Mouse (Mus musculus) kidney, embryonic 14.5 days (tissue): ENCODE measurements at regions not wholly inside any gene's neighbourhood (a gene's known extent, or its start where the extent isn't known, plus 50 kb on each side); places are given as distances from the start of the nearest gene placed in this dataset.
"Not testable (repeated sequence)": the region's sequence is repeated elsewhere in the genome, so short reads cannot be mapped to it uniquely, and the experiment has no call there.

Source experiments
- ATAC-seq: fragments of 200-750 bp; cut with Nextera tagmentation; 2 replicates; pipeline ENCODE4 v1.8.0; 2017; ENCODE audit warnings: moderate number of reproducible peaks, mild to moderate bottlenecking, moderate TSS enrichment, moderate library complexity; ENCODE audit not compliant: low FRiP score, low TSS enrichment
- H3K27ac ChIP-seq: fragments of 300-500 bp; sonication (generic); 2 replicates; pipeline ENCODE4 v1.5.1; 2014; ENCODE audit warnings: low read depth, mild to moderate bottlenecking, low read length, moderate library complexity, mixed read lengths
- H3K27me3 ChIP-seq: fragments of 300-500 bp; sonication (generic); 2 replicates; pipeline ENCODE4 v1.6.1; 2014; ENCODE audit warnings: mild to moderate bottlenecking, low read length; ENCODE audit not compliant: control insufficient read depth, insufficient read depth
- H3K36me3 ChIP-seq: fragments of 300-500 bp; sonication (generic); 2 replicates; pipeline ENCODE4 v1.6.1; 2014; ENCODE audit warnings: low read length, mixed read lengths; ENCODE audit not compliant: control insufficient read depth, insufficient read depth
- H3K4me1 ChIP-seq: fragments of 300-500 bp; sonication (generic); 2 replicates; pipeline ENCODE4 v1.6.1; 2014; ENCODE audit warnings: low read length, mixed read lengths; ENCODE audit not compliant: control insufficient read depth, insufficient read depth
- H3K4me2 ChIP-seq: fragments of 300-500 bp; sonication (generic); replicated peaks from 2 replicates; pipeline ENCODE4 v1.6.1; 2014; ENCODE audit warnings: low read depth, mild to moderate bottlenecking, low read length
- H3K4me3 ChIP-seq: fragments of 300-500 bp; sonication (generic); 2 replicates; pipeline ENCODE4 v1.5.1; 2014; ENCODE audit warnings: mild to moderate bottlenecking, low read length
- H3K9ac ChIP-seq: fragments of 300-500 bp; sonication (generic); 2 replicates; pipeline ENCODE4 v1.6.1; 2014; ENCODE audit warnings: low read depth, mild to moderate bottlenecking, low read length, moderate library complexity
- H3K9me3 ChIP-seq: fragments of 300-500 bp; sonication (generic); 2 replicates; pipeline ENCODE4 v1.6.1; 2016; ENCODE audit warnings: low read length; ENCODE audit not compliant: control insufficient read depth
- WGBS: fragments of 180-500 bp; shearing (Covaris S2); extraction: QIAGEN DNeasy Blood & Tissue Kit; methylation state at CpG from one replicate; pipeline ENCODE4 v1.1.7; 2014; 5-methylcytosine and 5-hydroxymethylcytosine counted together

GRCm38 (mm10) chr10:111599297-111600250 lies 93.5 kb downstream of the Phlda1 start:
- Histone ChIP-seq H3K27me3 (no peaks in the 10 kb centered on the region), H3K4me1 (peaks cover 32% of the 10 kb centered on the region), H3K4me3 (no peak overlapping the region), H3K9me3 (no peaks in the 10 kb centered on the region), H3K36me3 (no peaks in the 10 kb centered on the region), H3K4me2 (no peak overlapping the region), H3K27ac (peak overlapping the region; percentile 38; the same call in 1 of the 2 replicates), H3K9ac (no peak overlapping the region)
- WGBS, result 66% methylated on average over 10 of the region's 10 CpGs
- no peak for ATAC-seq

GRCm38 (mm10) chr10:111600251-111600620 lies 94.2 kb downstream of the Phlda1 start:
- Histone ChIP-seq H3K9ac (no peak overlapping the region), H3K4me1 (peaks cover 29% of the 10 kb centered on the region), H3K27me3 (no peaks in the 10 kb centered on the region), H3K4me3 (no peak overlapping the region), H3K9me3 (no peaks in the 10 kb centered on the region), H3K4me2 (no peak overlapping the region), H3K27ac (peak overlapping the region; percentile 38; the same call in 1 of the 2 replicates), H3K36me3 (no peaks in the 10 kb centered on the region)
- no peak for ATAC-seq
- 47% methylated on average over 2 of the region's 2 CpGs for WGBS

GRCm38 (mm10) chr10:111600677-111601099 lies 94.6 kb downstream of the Phlda1 start:
- peak; percentile 89 for ATAC-seq
- H3K36me3 ChIP-seq, result no peaks in the 10 kb centered on the region
- peak overlapping the region; percentile 48; the same call in 1 of the 2 replicates for H3K27ac ChIP-seq
- 10% methylated on average over 2 of the region's 2 CpGs for WGBS
- H3K4me1 ChIP-seq, result peaks cover 25% of the 10 kb centered on the region
- H3K4me2 ChIP-seq, result no peak overlapping the region
- H3K9ac ChIP-seq, result no peak overlapping the region
- no peaks in the 10 kb centered on the region for H3K27me3 ChIP-seq
- no peak overlapping the region for H3K4me3 ChIP-seq
- no peaks in the 10 kb centered on the region for H3K9me3 ChIP-seq

- H3K36me3 ChIP-seq, result no peaks in the 10 kb centered on the region
- WGBS, result 95% methylated on average over 1 of the region's 1 CpGs
- no peak for ATAC-seq
These were observed 97.1 kb downstream of the Phlda1 start for GRCm38 (mm10) chr10:111603166-111603565.

GRCm38 (mm10) chr10:111607381-111607780 lies 101.3 kb downstream of the Phlda1 start:
- not testable (repeated sequence) for H3K36me3 ChIP-seq, H3K4me2 ChIP-seq, H3K4me3 ChIP-seq, H3K27ac ChIP-seq, H3K9me3 ChIP-seq, H3K4me1 ChIP-seq, ATAC-seq, H3K27me3 ChIP-seq, H3K9ac ChIP-seq
- 78% methylated on average over 2 of the region's 2 CpGs for WGBS

More at GRCm38 (mm10) chr10:111603166-111603565, 97.1 kb downstream of the Phlda1 start:
- Histone ChIP-seq H3K27ac (no peak overlapping the region), H3K9me3 (no peaks in the 10 kb centered on the region), H3K27me3 (no peaks in the 10 kb centered on the region), H3K4me2 (no peak overlapping the region), H3K4me3 (no peak overlapping the region), H3K4me1 (peaks cover 18% of the 10 kb centered on the region), H3K9ac (no peak overlapping the region)

- H3K27ac ChIP-seq, result no peak overlapping the region
- no peak overlapping the region for H3K9ac ChIP-seq
- H3K4me1 ChIP-seq, result no peaks in the 10 kb centered on the region
- H3K27me3 ChIP-seq, result no peaks in the 10 kb centered on the region
- no peak for ATAC-seq
- no peaks in the 10 kb centered on the region for H3K36me3 ChIP-seq
- no peaks in the 10 kb centered on the region for H3K9me3 ChIP-seq
- no peak overlapping the region for H3K4me2 ChIP-seq
- H3K4me3 ChIP-seq, result no peak overlapping the region
- 76% methylated on average over 9 of the region's 9 CpGs for WGBS
These were observed 102.5 kb downstream of the Phlda1 start for GRCm38 (mm10) chr10:111608385-111609093.

- Histone ChIP-seq H3K9me3 (no peaks in the 10 kb centered on the region), H3K27ac (no peak overlapping the region), H3K36me3 (no peaks in the 10 kb centered on the region), H3K4me1 (no peaks in the 10 kb centered on the region), H3K4me2 (no peak overlapping the region), H3K4me3 (no peak overlapping the region), H3K9ac (no peak overlapping the region), H3K27me3 (no peaks in the 10 kb centered on the region)
- 92% methylated on average over 2 of the region's 2 CpGs for WGBS
- ATAC-seq, result no peak
These were observed 103.8 kb downstream of the Phlda1 start for GRCm38 (mm10) chr10:111609889-111610288.

GRCm38 (mm10) chr10:111619627-111620270 lies 113.7 kb downstream of the Phlda1 start:
- no peak for ATAC-seq

More at GRCm38 (mm10) chr10:111619627-111620270, 113.7 kb downstream of the Phlda1 start:
- no peaks in the 10 kb centered on the region for H3K36me3 ChIP-seq
- H3K9ac ChIP-seq, result no peak overlapping the region
- whole genome bisulfite sequencing, result 84% methylated on average over 11 of the region's 11 CpGs
- H3K4me2 ChIP-seq, result no peak overlapping the region
- H3K4me3 ChIP-seq, result no peak overlapping the region
- H3K9me3 ChIP-seq, result no peaks in the 10 kb centered on the region
- no peak overlapping the region for H3K27ac ChIP-seq
- H3K4me1 ChIP-seq, result no peaks in the 10 kb centered on the region
- H3K27me3 ChIP-seq, result no peaks in the 10 kb centered on the region
